Mouse (Mus musculus): ENCODE measurements around the gene Zfp777.

DNA sequence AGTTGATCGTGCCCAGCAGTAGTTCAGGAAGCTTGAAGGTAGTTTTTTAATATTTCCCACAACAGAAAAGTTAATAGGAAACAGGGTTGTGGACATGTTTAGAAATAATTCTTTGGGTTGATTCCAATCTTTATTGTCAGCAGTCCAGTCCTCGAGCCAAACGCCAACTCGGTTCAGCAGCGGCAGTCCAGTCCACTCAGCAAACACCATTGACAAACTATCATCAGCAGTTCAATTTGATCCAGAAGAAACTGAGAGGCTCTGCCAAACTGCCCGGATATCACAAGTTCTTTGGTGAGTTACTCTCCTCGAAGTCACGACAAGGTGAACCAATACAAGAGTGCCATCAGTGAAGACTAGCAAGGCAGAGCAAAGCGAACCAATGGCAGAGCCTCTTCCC is 53.0 kb downstream of the Zfp777 start:
- no peak for TF ChIP-seq POLR2A (IDR thresholded peaks at IDR 0.05; ENCODE audit: borderline replicate concordance, extremely low read depth, insufficient read depth, insufficient read length, poor library complexity, severe bottlenecking)
- no peak for TF ChIP-seq CTCF (IDR thresholded peaks at IDR 0.05; ENCODE audit: borderline replicate concordance, extremely low read depth, insufficient read depth, insufficient read length)

Measured in brain, embryonic 14.5 days (tissue).